Mouse (Mus musculus) right cerebral cortex, postnatal 25 days (tissue): ENCODE results near the gene Vmn1r151.
"Not testable (repeated sequence)": the region's sequence is repeated elsewhere in the genome, so short reads cannot be mapped to it uniquely, and the experiment has no call there.

Experiments used
- DNase-seq: peaks from one replicate; pipeline ENCODE4 v3.0.0; 2022

The Vmn1r151 gene

GRCm38 (mm10) chr7:22499578-22499977, at the start of gene Vmn1r151:
Vmn1r151 (minus strand) TSS chr7:22499678.
- DNase-seq, result not testable (repeated sequence)

- not testable (repeated sequence) for DNase-seq
These were observed 35.3 kb upstream of the Vmn1r151 start, which contains the start of gene Gm8677 for GRCm38 (mm10) chr7:22534787-22535186. Gm8677 (minus strand) TSS chr7:22534887.

- not testable (repeated sequence) for DNase-seq
These were observed 23.2 kb upstream of the Vmn1r151 start, which contains the start of gene Vmn1r152 for GRCm38 (mm10) chr7:22522667-22523066. Vmn1r152 (plus strand) TSS chr7:22522967.

- DNase-seq, result not testable (repeated sequence)
These were observed 35.5 kb downstream of the Vmn1r151 start, which contains the start of gene Gm10665 for GRCm38 (mm10) chr7:22463975-22464374. Gm10665 (minus strand) TSS chr7:22464075.
